Mouse (Mus musculus) CH12.LX (cell line): ENCODE measurements around the gene Maz. TPM values are rescaled to one million over a fixed set of nuclear protein-coding genes. Genes with fewer than 3 reads are reported as not detected.

Experiments
- DNase-seq: peaks from one replicate; pipeline ENCODE4 v3.0.0-alpha.2; 2013; ENCODE audit errors: extremely low read depth
- H3K27ac ChIP-seq: 2 replicates; pipeline ENCODE4 v1.5.1; 2012; ENCODE audit warnings: low read depth, mild to moderate bottlenecking, control low read depth, moderate library complexity; ENCODE audit not compliant: insufficient read depth
- H3K27me3 ChIP-seq: replicated peaks from 2 replicates; pipeline ENCODE3; 2012; ENCODE audit warnings: inconsistent platforms
- H3K36me3 ChIP-seq, 2 experiments: replicated peaks in 1 of 2; 2 replicates each; pipeline versions ENCODE3 to v1.6.1; 2012; ENCODE audit warnings: inconsistent platforms in 1 of 2, low read length in 1 of 2, mild to moderate bottlenecking in 1 of 2, mixed read lengths in 1 of 2, moderate library complexity in 1 of 2; ENCODE audit not compliant: control insufficient read depth in 1 of 2, insufficient read depth in 1 of 2
- H3K4me1 ChIP-seq, 2 experiments: 2 replicates each; pipeline ENCODE4 v1.6.1; 2012; ENCODE audit warnings: inconsistent platforms in 1 of 2, moderate library complexity in 1 of 2; ENCODE audit not compliant: insufficient read depth in 2 of 2, control insufficient read depth in 1 of 2
- H3K4me2 ChIP-seq: 2 replicates; pipeline ENCODE4 v1.6.1; 2012; ENCODE audit warnings: low read depth, mild to moderate bottlenecking, control low read depth; ENCODE audit not compliant: poor library complexity, insufficient read depth, severe bottlenecking
- H3K4me3 ChIP-seq, 3 experiments: fragments of 150-350 bp in 1 of 3; sonication (generic) in 1 of 3; replicated peaks in 1 of 3; 2 replicates each; pipeline versions ENCODE3 to v1.5.1; 2011 to 2012; ENCODE audit warnings: low read depth in 2 of 3, low read length in 2 of 3, mild to moderate bottlenecking in 2 of 3, moderate library complexity in 2 of 3, control low read depth in 1 of 3, improper control_type of control experiment in 1 of 3, inconsistent platforms in 1 of 3, mixed read lengths in 1 of 3; ENCODE audit not compliant: poor library complexity in 1 of 3
- H3K79me2 ChIP-seq: replicated peaks from 2 replicates; pipeline ENCODE4 v1.6.1; 2012; ENCODE audit warnings: mild to moderate bottlenecking, moderate library complexity; ENCODE audit not compliant: control insufficient read depth, poor library complexity, insufficient read depth, severe bottlenecking; ENCODE audit errors: extremely low read depth
- H3K9ac ChIP-seq: 2 replicates; pipeline ENCODE4 v1.6.1; 2012; ENCODE audit warnings: low read depth, mild to moderate bottlenecking, control low read depth, moderate library complexity; ENCODE audit not compliant: insufficient read depth
- H3K9me3 ChIP-seq: replicated peaks from 2 replicates; pipeline ENCODE3; 2012; ENCODE audit warnings: low read length, inconsistent platforms, mixed read lengths
- BHLHE40 ChIP-seq: IDR thresholded peaks from 2 replicates; pipeline ENCODE4 v1.6.1; 2011; ENCODE audit warnings: mild to moderate bottlenecking, low read depth, low read length, improper control_type of control experiment
- CHD1 ChIP-seq: IDR thresholded peaks from 2 replicates; pipeline ENCODE4 v1.6.1; 2012; ENCODE audit warnings: low read depth, low read length, improper control_type of control experiment, inconsistent platforms
- CTCF ChIP-seq, 2 experiments: IDR thresholded peaks in 1 of 2; conservative IDR thresholded peaks in 1 of 2; 2 replicates each; pipeline ENCODE4 v1.5.1; 2011 to 2012; ENCODE audit warnings: low read depth in 2 of 2, low read length in 2 of 2, improper control_type of control experiment in 1 of 2, inconsistent platforms in 1 of 2, mild to moderate bottlenecking in 1 of 2, moderate library complexity in 1 of 2
- E2F4 ChIP-seq: IDR thresholded peaks from 2 replicates; pipeline ENCODE4 v1.6.1; 2011; ENCODE audit warnings: low read depth, low read length, improper control_type of control experiment; ENCODE audit not compliant: insufficient replicate concordance
- ELF1 ChIP-seq: IDR thresholded peaks from 2 replicates; pipeline ENCODE4 v1.6.1; 2014; ENCODE audit warnings: low read depth, mild to moderate bottlenecking, inconsistent platforms, low read length, improper control_type of control experiment
- ETS1 ChIP-seq: conservative IDR thresholded peaks from 2 replicates; pipeline ENCODE4 v1.6.1; 2012; ENCODE audit warnings: low read depth, mild to moderate bottlenecking, inconsistent platforms, low read length, improper control_type of control experiment, moderate library complexity
- HCFC1 ChIP-seq: IDR thresholded peaks from 2 replicates; pipeline ENCODE4 v1.6.1; 2012; ENCODE audit warnings: low read depth, mild to moderate bottlenecking, inconsistent platforms, low read length, improper control_type of control experiment
- IRF4 ChIP-seq: IDR thresholded peaks from 2 replicates; pipeline ENCODE4 v1.6.1; 2014; ENCODE audit warnings: low read depth, mild to moderate bottlenecking, inconsistent platforms, low read length, improper control_type of control experiment
- JUN ChIP-seq: IDR thresholded peaks from 2 replicates; pipeline ENCODE4 v1.6.1; 2011; ENCODE audit warnings: low read depth, mild to moderate bottlenecking, low read length, improper control_type of control experiment, moderate library complexity; ENCODE audit not compliant: insufficient read depth
- MAFK ChIP-seq: IDR thresholded peaks from 2 replicates; pipeline ENCODE4 v1.6.1; 2011; ENCODE audit warnings: low read length, improper control_type of control experiment; ENCODE audit not compliant: insufficient replicate concordance
- MAZ ChIP-seq: IDR thresholded peaks from 2 replicates; pipeline ENCODE4 v1.6.1; 2012; ENCODE audit warnings: low read depth, mild to moderate bottlenecking, inconsistent platforms, low read length, improper control_type of control experiment, moderate library complexity
- MXI1 ChIP-seq: IDR thresholded peaks from 2 replicates; pipeline ENCODE4 v1.6.1; 2011; ENCODE audit warnings: mild to moderate bottlenecking, low read depth, low read length, improper control_type of control experiment
- NELFE ChIP-seq: IDR thresholded peaks from 2 replicates; pipeline ENCODE4 v1.6.1; 2011; ENCODE audit warnings: low read depth, low read length, improper control_type of control experiment
- PAX5 ChIP-seq: IDR thresholded peaks from 2 replicates; pipeline ENCODE4 v1.6.1; 2012; ENCODE audit warnings: low read length, inconsistent platforms, mixed read lengths
- POLR2A ChIP-seq: IDR thresholded peaks from 2 replicates; pipeline ENCODE4 v1.6.1; 2011; ENCODE audit warnings: low read depth, mild to moderate bottlenecking, improper control_type of control experiment, low read length
- RAD21 ChIP-seq: IDR thresholded peaks from 2 replicates; pipeline ENCODE4 v1.6.1; 2011; ENCODE audit warnings: low read depth, mild to moderate bottlenecking, low read length, improper control_type of control experiment, moderate library complexity
- RCOR1 ChIP-seq: conservative IDR thresholded peaks from 2 replicates; pipeline ENCODE4 v1.6.1; 2012; ENCODE audit warnings: low read depth, mild to moderate bottlenecking, inconsistent platforms, low read length, improper control_type of control experiment
- SIN3A ChIP-seq: IDR thresholded peaks from 2 replicates; pipeline ENCODE4 v1.6.1; 2012; ENCODE audit warnings: low read length, improper control_type of control experiment, inconsistent platforms
- SMC3 ChIP-seq: IDR thresholded peaks from 2 replicates; pipeline ENCODE4 v1.6.1; 2011; ENCODE audit warnings: low read depth, low read length, improper control_type of control experiment
- TBP ChIP-seq: conservative IDR thresholded peaks from 2 replicates; pipeline ENCODE4 v1.6.1; 2011; ENCODE audit warnings: low read depth, low read length, improper control_type of control experiment
- TCF12 ChIP-seq: IDR thresholded peaks from 2 replicates; pipeline ENCODE4 v1.6.1; 2014; ENCODE audit warnings: low read depth, mild to moderate bottlenecking, inconsistent platforms, low read length, improper control_type of control experiment
- UBTF ChIP-seq: IDR thresholded peaks from 2 replicates; pipeline ENCODE4 v1.6.1; 2012; ENCODE audit warnings: low read depth, mild to moderate bottlenecking, inconsistent platforms, low read length, improper control_type of control experiment, moderate library complexity
- USF2 ChIP-seq: conservative IDR thresholded peaks from 2 replicates; pipeline ENCODE4 v1.6.1; 2011; ENCODE audit warnings: low read depth, low read length, improper control_type of control experiment
- ZC3H11A ChIP-seq: IDR thresholded peaks from 2 replicates; pipeline ENCODE4 v1.6.1; 2012; ENCODE audit warnings: low read depth, mild to moderate bottlenecking, inconsistent platforms, low read length, improper control_type of control experiment
- ZNF384 ChIP-seq: IDR thresholded peaks from 2 replicates; pipeline ENCODE4 v1.6.1; 2012; ENCODE audit warnings: low read depth, low read length, improper control_type of control experiment, inconsistent platforms
- dilution Hi-C: fragments of 300-500 bp; cut with MboI; formaldehyde crosslinking; loops from 2 replicates; pipeline ENCODE4 v1.14.3; 2020; ENCODE audit warnings: low sequenced_read_pairs; ENCODE audit not compliant: extremely low pct_unique_long_range_greater_than_20kb, extremely low pct_ligation_motif_present
- in situ Hi-C: fragments of 300-500 bp; cut with MboI; formaldehyde crosslinking; loops from 3 replicates; pipeline ENCODE4 v1.14.3; 2019; ENCODE audit warnings: low sequenced_read_pairs, low pct_ligation_motif_present, low pct_unique_long_range_greater_than_20kb, mixed read lengths
- polyA plus RNA-seq: library from polyadenylated mRNA; unstranded; fragments of >175 nt; gene quantifications from 2 replicates; pipeline ENCODE4 v1.2.1, GENCODE M21; 2012; ENCODE audit warnings: low read depth; ENCODE audit not compliant: insufficient read length
- total RNA-seq, 2 experiments: library from RNA; depleted of rRNA; stranded (reverse); fragments of 300-350 nt in 1 of 2; fragments of >200 nt in 1 of 2; gene quantifications; 2 replicates each; pipeline ENCODE4 v1.2.3; 2012 to 2014

The Maz gene
- total and polyA plus RNA-seq, 3 experiments: 87.0 to 219 (median 91.2) TPM

DNA sequence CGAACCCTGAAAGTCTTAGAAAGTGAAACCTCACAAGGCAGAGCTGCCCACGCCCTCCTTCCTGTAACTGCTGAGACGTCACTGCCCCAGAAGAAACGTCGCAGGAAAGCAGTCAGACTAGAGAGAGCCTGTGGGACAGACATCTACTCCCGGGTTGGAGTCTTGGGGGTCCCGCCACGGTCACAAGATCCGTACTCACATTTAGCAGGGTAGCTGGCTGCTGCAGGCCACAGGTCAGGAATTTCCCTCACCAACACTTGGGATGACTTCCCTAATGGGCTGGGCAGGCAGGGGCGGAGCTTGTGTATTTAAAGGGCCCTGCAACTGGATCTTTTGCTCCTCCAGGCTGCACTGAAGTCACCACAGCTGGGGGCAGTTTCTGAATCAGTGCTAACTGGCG, 12.5 kb downstream of the Maz start, which contains the start of gene Mvp:
TSS of gene Mvp (minus strand) at position 302 of the 400 bp plus-strand sequence.
- Histone ChIP-seq H3K36me3 (peaks cover 6 to 47% of the 10 kb centered on the region in 2 experiments), H3K79me2 (peaks cover 14% of the 10 kb centered on the region), H3K4me3 (peak within 1 kb of the TSS; percentile 73 to 87 (median 75)), H3K9me3 (no peaks in the 10 kb centered on the region), H3K27ac (peak within 1 kb of the TSS; percentile 67), H3K27me3 (no peaks in the 10 kb centered on the region), H3K4me1 (peaks cover 22 to 72% of the 10 kb centered on the region in 2 experiments), H3K9ac (peak within 1 kb of the TSS; percentile 87), H3K4me2 (peak within 1 kb of the TSS; percentile 77)
- in situ Hi-C loops: loop anchor here (10.0 kb wide), 1 partner anchor 310 kb away; the partner anchor contains the start of gene Coro1a
- dilution Hi-C loops: no loop called here
- TF ChIP-seq MXI1 (0 out of 2 replicates have a peak, but pooled peaks have one; percentile 33), IRF4 (peak; percentile 23; the same call in 1 of the 2 replicates), POLR2A (peak; percentile 61), SIN3A (peak; percentile 94), ETS1 (peak; percentile 40; the same call in 1 of the 2 replicates), ELF1 (peak; percentile 74), MAFK (no peak), PAX5 (no peak), CTCF (conservative IDR thresholded peaks at IDR 0.05 in 1 of 2, IDR thresholded peaks at IDR 0.05 in 1 of 2; ENCODE audit: low read depth in 2 of 2, low read length in 2 of 2) (no peak), ZNF384 (no peak), SMC3 (no peak), MAZ (0 out of 2 replicates have a peak, but pooled peaks have one; percentile 22), TCF12 (0 out of 2 replicates have a peak, but pooled peaks have one; percentile 35), E2F4 (no peak), HCFC1 (peak; percentile 63)
- peak; percentile 75 for DNase-seq

DNA sequence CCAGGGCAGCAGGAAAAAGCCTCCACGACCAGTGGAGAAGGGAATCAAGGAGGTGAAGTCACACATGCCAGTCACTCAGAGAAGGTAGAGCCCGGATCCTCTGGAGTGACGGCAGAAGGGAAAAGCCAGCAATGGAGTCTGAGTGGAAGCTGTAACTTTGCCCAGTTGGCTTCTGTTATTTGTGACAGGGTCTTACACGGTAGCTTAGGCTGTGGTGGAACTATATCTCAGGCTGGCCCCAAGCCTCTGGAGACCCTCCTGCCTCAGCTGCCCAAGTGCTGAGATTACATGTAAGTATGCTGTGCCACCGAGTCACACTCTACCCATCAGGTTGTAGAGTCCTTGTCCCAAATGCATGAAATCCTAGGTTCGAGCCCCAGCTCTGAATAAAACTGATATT, 13.5 kb downstream of the Maz start:
- Histone ChIP-seq H3K4me1 (peaks cover 27 to 72% of the 10 kb centered on the region in 2 experiments), H3K36me3 (peaks cover 6 to 38% of the 10 kb centered on the region in 2 experiments), H3K4me2 (peak overlapping the region; percentile 60), H3K4me3 (peak overlapping the region; percentile 73 to 87 (median 75)), H3K79me2 (peaks cover 14% of the 10 kb centered on the region), H3K27ac (no peak overlapping the region), H3K9ac (peak overlapping the region; percentile 87; the same call in 1 of the 2 replicates), H3K27me3 (no peaks in the 10 kb centered on the region), H3K9me3 (no peaks in the 10 kb centered on the region)
- dilution Hi-C loops (no loop called here), in situ Hi-C loops (loop anchor here (10.0 kb wide), 1 partner anchor 309 kb away; the partner anchor contains the start of gene Coro1a)
- DNase-seq: no peak
- TF ChIP-seq HCFC1: no peak
- no peak for TF ChIP-seq SIN3A
- TF ChIP-seq NELFE: no peak
- TF ChIP-seq BHLHE40: no peak
- TF ChIP-seq RAD21: no peak
- no peak for TF ChIP-seq POLR2A
- no peak for TF ChIP-seq MXI1
- no peak for TF ChIP-seq RCOR1
- no peak for TF ChIP-seq UBTF
- no peak for TF ChIP-seq E2F4
- no peak for TF ChIP-seq MAFK
- TF ChIP-seq ZC3H11A: no peak
- no peak for TF ChIP-seq TBP
- no peak for TF ChIP-seq JUN
- TF ChIP-seq CHD1: no peak
- TF ChIP-seq CTCF (conservative IDR thresholded peaks at IDR 0.05 in 1 of 2, IDR thresholded peaks at IDR 0.05 in 1 of 2; ENCODE audit: low read depth in 2 of 2, low read length in 2 of 2): no peak
- no peak for TF ChIP-seq USF2
